Mouse (Mus musculus): ENCODE data around the gene Kank4.

The Kank4 gene

GRCm38 (mm10) chr4:98717735-98718546 lies 99.4 kb downstream of the Kank4 start:
- no peak for DNase-seq (ENCODE audit: low spot score)

GRCm38 (mm10) chr4:98710891-98711290 lies 106.4 kb downstream of the Kank4 start:
- no peak for DNase-seq (ENCODE audit: low spot score)

Measured in ovary, postnatal 14 days (tissue).